Mouse (Mus musculus) embryonic facial prominence, embryonic 11.5 days (tissue): ENCODE data around the gene Rbm25. TPM values are rescaled to one million over a fixed set of nuclear protein-coding genes. Genes with fewer than 3 reads are reported as not detected.
A peak's percentile ranks its signal among the peaks of the same experiment; 100 is the strongest.

ENCODE experiments used
- ATAC-seq: fragments of 200-750 bp; cut with Nextera tagmentation; replicated peaks from 2 replicates; pipeline ENCODE4 v1.8.0; 2017; ENCODE audit warnings: low read depth; ENCODE audit not compliant: insufficient number of reproducible peaks, low FRiP score, low TSS enrichment
- DNase-seq: peaks from one replicate; pipeline ENCODE4 v3.0.0-alpha.2; 2015; ENCODE audit warnings: low spot score
- H3K27ac ChIP-seq: fragments of 300-500 bp; sonication (generic); replicated peaks from 2 replicates; pipeline ENCODE4 v1.5.1; 2014; ENCODE audit warnings: mild to moderate bottlenecking, low read depth, low read length, control low read depth
- H3K27me3 ChIP-seq: fragments of 300-500 bp; sonication (generic); 2 replicates; pipeline ENCODE4 v1.6.1; 2014; ENCODE audit warnings: mild to moderate bottlenecking, low read length, moderate library complexity, mixed read lengths; ENCODE audit not compliant: control insufficient read depth, insufficient read depth
- H3K36me3 ChIP-seq: fragments of 300-500 bp; sonication (generic); replicated peaks from 2 replicates; pipeline ENCODE4 v1.6.1; 2014; ENCODE audit warnings: low read depth, mild to moderate bottlenecking, low read length, moderate library complexity, mixed read lengths; ENCODE audit not compliant: control insufficient read depth, insufficient read depth
- H3K4me1 ChIP-seq: fragments of 300-500 bp; sonication (generic); 2 replicates; pipeline ENCODE4 v1.6.1; 2014; ENCODE audit warnings: low read length, mixed read lengths; ENCODE audit not compliant: control insufficient read depth, insufficient read depth
- H3K4me2 ChIP-seq: fragments of 300-500 bp; sonication (generic); 2 replicates; pipeline ENCODE4 v1.6.1; 2014; ENCODE audit warnings: low read depth, mild to moderate bottlenecking, control low read depth, low read length, moderate library complexity
- H3K4me3 ChIP-seq: fragments of 300-500 bp; sonication (generic); 2 replicates; pipeline ENCODE4 v1.5.1; 2014; ENCODE audit warnings: low read depth, low read length, control low read depth
- H3K9ac ChIP-seq: fragments of 300-500 bp; sonication (generic); replicated peaks from 2 replicates; pipeline ENCODE4 v1.6.1; 2014; ENCODE audit warnings: mild to moderate bottlenecking, control low read depth, low read length
- H3K9me3 ChIP-seq: fragments of 300-500 bp; sonication (generic); replicated peaks from 2 replicates; pipeline ENCODE4 v1.6.1; 2016; ENCODE audit warnings: mild to moderate bottlenecking, low read length, inconsistent platforms, mixed read lengths; ENCODE audit not compliant: control insufficient read depth
- WGBS: fragments of 180-500 bp; shearing (Covaris S2); extraction: QIAGEN DNeasy Blood & Tissue Kit; methylation state at CpG from one replicate; pipeline ENCODE4 v1.1.7; 2014; 5-methylcytosine and 5-hydroxymethylcytosine counted together
- polyA plus RNA-seq: library from polyadenylated mRNA; unstranded; fragments of >200 nt; fragmentation: Nextera tagmentation; extraction: Ambion mirVana; gene quantifications from 2 replicates; pipeline ENCODE4 v1.2.1, GENCODE M21; 2014

Gene Rbm25
- polyA plus RNA-seq, 1 experiment from 2014 or later, result 265 TPM

- Histone ChIP-seq H3K4me3 (no peak overlapping the region), H3K27me3 (no peaks in the 10 kb centered on the region), H3K4me2 (no peak overlapping the region), H3K9ac (no peak overlapping the region), H3K27ac (no peak overlapping the region), H3K36me3 (no peaks in the 10 kb centered on the region), H3K9me3 (no peaks in the 10 kb centered on the region), H3K4me1 (no peaks in the 10 kb centered on the region)
- DNase-seq (no peak), ATAC-seq (no peak)
- WGBS, result 82% methylated on average over 1 of the region's 1 CpGs
These were observed 6.7 kb upstream of the Rbm25 start for GRCm38 (mm10) chr12:83624321-83624720.

- H3K9ac ChIP-seq, result peak overlapping the region; percentile 99
These were observed 975 bp downstream of the Rbm25 start for GRCm38 (mm10) chr12:83631743-83632679.

GRCm38 (mm10) chr12:83632680-83633025 lies 1.6 kb downstream of the Rbm25 start:
- peak; percentile 61 for DNase-seq

More at GRCm38 (mm10) chr12:83631743-83632679, 975 bp downstream of the Rbm25 start:
- ATAC-seq, result peak; percentile 100
- H3K36me3 ChIP-seq, result no peaks in the 10 kb centered on the region; the same call in 1 of the 2 replicates
- under 1% methylated on average over 56 of the region's 68 CpGs for WGBS
- H3K9me3 ChIP-seq, result no peaks in the 10 kb centered on the region
- peak overlapping the region; percentile 94 for H3K27ac ChIP-seq
- DNase-seq, result peak; percentile 99
- H3K4me2 ChIP-seq, result peak overlapping the region; percentile 61
- no peaks in the 10 kb centered on the region for H3K27me3 ChIP-seq
- peak overlapping the region; percentile 96 for H3K4me3 ChIP-seq
- no peaks in the 10 kb centered on the region for H3K4me1 ChIP-seq

GRCm38 (mm10) chr12:83633807-83634206 lies 2.8 kb downstream of the Rbm25 start:
- DNase-seq (no peak), ATAC-seq (no peak)
- Histone ChIP-seq H3K36me3 (peaks cover 4% of the 10 kb centered on the region), H3K27me3 (no peaks in the 10 kb centered on the region), H3K9me3 (no peaks in the 10 kb centered on the region), H3K4me1 (no peaks in the 10 kb centered on the region), H3K4me3 (no peak overlapping the region), H3K9ac (no peak overlapping the region), H3K27ac (no peak overlapping the region), H3K4me2 (no peak overlapping the region)
- 54% methylated on average over 2 of the region's 2 CpGs for WGBS

More at GRCm38 (mm10) chr12:83632680-83633025, 1.6 kb downstream of the Rbm25 start:
- H3K9me3 ChIP-seq, result no peaks in the 10 kb centered on the region
- H3K27ac ChIP-seq, result peak overlapping the region; percentile 94
- H3K36me3 ChIP-seq, result peaks cover 4% of the 10 kb centered on the region
- WGBS, result under 1% methylated on average over 20 of the region's 20 CpGs
- peak overlapping the region; percentile 96 for H3K4me3 ChIP-seq
- H3K4me1 ChIP-seq, result no peaks in the 10 kb centered on the region
- H3K9ac ChIP-seq, result peak overlapping the region; percentile 99
- H3K27me3 ChIP-seq, result no peaks in the 10 kb centered on the region
- ATAC-seq, result peak; percentile 63
- H3K4me2 ChIP-seq, result peak overlapping the region; percentile 55

GRCm38 (mm10) chr12:83641233-83641632 lies 10.2 kb downstream of the Rbm25 start:
- no peak overlapping the region for H3K4me2 ChIP-seq
- no peak overlapping the region for H3K4me3 ChIP-seq
- no peaks in the 10 kb centered on the region for H3K9me3 ChIP-seq
- ATAC-seq (no peak), DNase-seq (no peak)
- H3K27ac ChIP-seq, result no peak overlapping the region
- WGBS, result 91% methylated on average over 2 of the region's 2 CpGs
- no peak overlapping the region for H3K9ac ChIP-seq
- H3K4me1 ChIP-seq, result no peaks in the 10 kb centered on the region
- peaks cover 17% of the 10 kb centered on the region for H3K36me3 ChIP-seq
- no peaks in the 10 kb centered on the region for H3K27me3 ChIP-seq

- Histone ChIP-seq H3K4me3 (no peak overlapping the region), H3K4me2 (no peak overlapping the region), H3K4me1 (no peaks in the 10 kb centered on the region), H3K27ac (no peak overlapping the region), H3K36me3 (peaks cover 13% of the 10 kb centered on the region), H3K9me3 (no peaks in the 10 kb centered on the region), H3K9ac (no peak overlapping the region), H3K27me3 (no peaks in the 10 kb centered on the region)
- no peak for DNase-seq
- ATAC-seq, result no peak
- WGBS, result 90% methylated on average over 1 of the region's 1 CpGs
These were observed 12.1 kb downstream of the Rbm25 start for GRCm38 (mm10) chr12:83643116-83643515.

- no peak overlapping the region for H3K9ac ChIP-seq
- ATAC-seq, result no peak
- no peaks in the 10 kb centered on the region; the same call in none of the 2 replicates for H3K36me3 ChIP-seq
- 91% methylated on average over 3 of the region's 3 CpGs for WGBS
- no peak overlapping the region for H3K4me3 ChIP-seq
- H3K4me1 ChIP-seq, result no peaks in the 10 kb centered on the region
- no peak overlapping the region for H3K4me2 ChIP-seq
- no peaks in the 10 kb centered on the region for H3K27me3 ChIP-seq
- no peak for DNase-seq
- H3K27ac ChIP-seq, result no peak overlapping the region
- no peaks in the 10 kb centered on the region for H3K9me3 ChIP-seq
These were observed 19.3 kb downstream of the Rbm25 start for GRCm38 (mm10) chr12:83650346-83650745.

- DNase-seq, result no peak
- Histone ChIP-seq H3K9me3 (no peaks in the 10 kb centered on the region), H3K36me3 (no peaks in the 10 kb centered on the region; the same call in 1 of the 2 replicates), H3K27ac (no peak overlapping the region), H3K4me3 (no peak overlapping the region), H3K27me3 (no peaks in the 10 kb centered on the region), H3K9ac (no peak overlapping the region), H3K4me2 (no peak overlapping the region), H3K4me1 (no peaks in the 10 kb centered on the region)
- no peak for ATAC-seq
These were observed 20.4 kb downstream of the Rbm25 start for GRCm38 (mm10) chr12:83651414-83651813.
